ENCODE assay signal across 10 mouse cellular contexts in the genomic region with DNA sequence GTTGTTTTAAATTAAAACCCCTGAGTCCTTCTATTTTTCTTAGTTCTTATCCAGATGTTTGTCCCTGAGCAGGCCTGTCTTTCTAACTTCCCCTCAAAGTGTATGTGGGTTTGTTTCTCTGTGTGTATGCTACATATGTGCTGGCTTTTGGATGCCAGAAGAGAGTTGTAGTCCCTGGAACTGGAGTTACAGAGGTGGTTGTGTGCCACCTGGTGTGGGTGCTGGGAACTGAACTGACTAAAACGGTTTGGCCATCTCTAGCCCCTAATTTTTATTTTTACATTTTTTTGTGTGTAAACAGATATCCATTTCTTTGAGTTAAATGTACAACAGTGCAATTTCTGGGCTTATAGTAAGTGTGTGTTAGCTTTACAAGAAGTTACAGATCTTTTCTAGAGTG. TPM values are rescaled to one million over a fixed set of nuclear protein-coding genes. Genes with fewer than 3 reads are reported as not detected.
DNase-seq lines count a peak whose midpoint lies in the region; ATAC-seq lines count a peak whose summit lies in the region.
"Had no signal": no experiment of that assay in that cellular context is flagged by ENCODE, and none has a peak within 500 bp of the region (broad histone marks: within the 10 kb centered on the region; RNA-seq: fewer than 3 reads in every experiment).

No protein-coding gene starts in this region.

- no peak for ATAC-seq in liver, embryonic 11.5 days (replicated peaks; ENCODE audit: low FRiP score)
- no peak for ATAC-seq in embryonic facial prominence, embryonic 11.5 days (replicated peaks; ENCODE audit: insufficient number of reproducible peaks, low FRiP score, low TSS enrichment, low read depth)

- no peak overlapping the region for H3K9ac ChIP-seq in liver, embryonic 11.5 days (ENCODE audit: low read depth, low read length)
- H3K9ac ChIP-seq in embryonic facial prominence, embryonic 11.5 days (replicated peaks; ENCODE audit: low read length): no peak overlapping the region
- H3K9ac ChIP-seq: embryonic facial prominence, embryonic 15.5 days; limb, embryonic 12.5 days had no signal

- H3K27ac ChIP-seq in liver, embryonic 11.5 days (ENCODE audit: low read depth, low read length): no peak overlapping the region
- H3K27ac ChIP-seq in embryonic facial prominence, embryonic 11.5 days (replicated peaks; ENCODE audit: low read depth, low read length): no peak overlapping the region
- H3K27ac ChIP-seq: embryonic facial prominence, embryonic 15.5 days; limb, embryonic 12.5 days had no signal

- H3K36me3 ChIP-seq in liver, embryonic 11.5 days (ENCODE audit: control insufficient read depth, insufficient read depth, low read length): peaks cover 1% of the 10 kb centered on the region; the same call in 1 of the 2 replicates
- H3K36me3 ChIP-seq in embryonic facial prominence, embryonic 11.5 days (replicated peaks; ENCODE audit: control insufficient read depth, insufficient read depth, low read depth, low read length): no peaks in the 10 kb centered on the region; the same call in 1 of the 2 replicates
- H3K36me3 ChIP-seq: embryonic facial prominence, embryonic 15.5 days had no signal

- WGBS in liver, embryonic 11.5 days: 24% methylated on average over 1 of the region's 1 CpGs
- 19% methylated on average over 1 of the region's 1 CpGs for WGBS in embryonic facial prominence, embryonic 11.5 days

- peaks cover 17% of the 10 kb centered on the region for H3K27me3 ChIP-seq in liver, embryonic 11.5 days (replicated peaks; ENCODE audit: control insufficient read depth, insufficient read depth, low read length)
- no peaks in the 10 kb centered on the region; the same call in 1 of the 2 replicates for H3K27me3 ChIP-seq in embryonic facial prominence, embryonic 11.5 days (ENCODE audit: control insufficient read depth, insufficient read depth, low read length)

- DNase-seq in adrenal gland, adult 2 months: peak; percentile 20
- DNase-seq in adrenal gland, adult 8-10 months: no peak
- DNase-seq in liver: peak; percentile 39
- no peak for DNase-seq in liver, embryonic 11.5 days (ENCODE audit: low spot score)
- DNase-seq in embryonic facial prominence, embryonic 11.5 days (ENCODE audit: low spot score): peak; percentile 51
- DNase-seq in lung, postnatal 36 days: peak; percentile 28
- DNase-seq in layer of hippocampus, adult 9-11 months: no peak
- no peak for DNase-seq in frontal cortex, postnatal 25 days (ENCODE audit: low spot score in 2 of 2)

- H3K4me3 ChIP-seq in liver, embryonic 11.5 days (ENCODE audit: low read depth, low read length): no peak overlapping the region
- no peak overlapping the region for H3K4me3 ChIP-seq in embryonic facial prominence, embryonic 11.5 days (ENCODE audit: low read depth, low read length)
- H3K4me3 ChIP-seq: embryonic facial prominence, embryonic 15.5 days; limb, embryonic 12.5 days had no signal

- no peak overlapping the region for H3K4me2 ChIP-seq in liver, embryonic 11.5 days
- H3K4me2 ChIP-seq in embryonic facial prominence, embryonic 11.5 days (ENCODE audit: low read depth, low read length): no peak overlapping the region
- H3K4me2 ChIP-seq: embryonic facial prominence, embryonic 15.5 days; limb, embryonic 12.5 days had no signal

- no peaks in the 10 kb centered on the region for H3K9me3 ChIP-seq in liver, embryonic 11.5 days (ENCODE audit: control insufficient read depth, low read length)
- H3K9me3 ChIP-seq in embryonic facial prominence, embryonic 11.5 days (replicated peaks; ENCODE audit: control insufficient read depth, low read length): no peaks in the 10 kb centered on the region
- H3K9me3 ChIP-seq: embryonic facial prominence, embryonic 15.5 days; limb, embryonic 12.5 days had no signal

- H3K4me1 ChIP-seq in liver, embryonic 11.5 days (replicated peaks; ENCODE audit: control insufficient read depth, insufficient read depth, low read length): no peaks in the 10 kb centered on the region
- H3K4me1 ChIP-seq in embryonic facial prominence, embryonic 11.5 days (ENCODE audit: control insufficient read depth, insufficient read depth, low read length): no peaks in the 10 kb centered on the region

RNA-seq across cellular contexts. Expression of gene Maged1, which starts 3.0 kb away (rescaled TPM):
- 100 to 1,000 TPM; 267 to 274 TPM for total RNA-seq in adrenal gland, adult 2 months (2021)
- 233 and 305 TPM in 2 replicates for polyA plus RNA-seq in adrenal gland, adult 2 months (2012; rRNA removed)
- 100 to 1,000 TPM; 241 to 298 (median 281) TPM for total RNA-seq in adrenal gland, adult 8-10 months (2022)
- polyA plus RNA-seq in liver, embryonic 11.5 days (2014; fragmentation: Nextera tagmentation; extraction: Ambion mirVana): 242 and 257 TPM in 2 replicates
- 829 and 856 TPM in 2 replicates for polyA plus RNA-seq in embryonic facial prominence, embryonic 11.5 days (2014; fragmentation: Nextera tagmentation; extraction: Ambion mirVana)

Comparison
In these comparisons a context has a peak if more than half of its experiments do, and no peak if none do; other contexts are left out.
1. DNase-seq: peak in adrenal gland, adult 2 months (single experiment), liver (single experiment), embryonic facial prominence, embryonic 11.5 days (single experiment) and lung, postnatal 36 days (single experiment); none in adrenal gland, adult 8-10 months (single experiment), liver, embryonic 11.5 days (single experiment), layer of hippocampus, adult 9-11 months (single experiment) and frontal cortex, postnatal 25 days (0 of 2).